Mouse (Mus musculus): ENCODE results near the gene Dusp19.

The Dusp19 gene

GRCm38 (mm10) chr2:80616854-80617737 lies at the start of gene Dusp19, which contains the start of gene Nup35:
Dusp19 (plus strand) TSS chr2:80617045.
Nup35 (plus strand) TSS chr2:80617236.
- DNase-seq = peak; percentile 91

DNA sequence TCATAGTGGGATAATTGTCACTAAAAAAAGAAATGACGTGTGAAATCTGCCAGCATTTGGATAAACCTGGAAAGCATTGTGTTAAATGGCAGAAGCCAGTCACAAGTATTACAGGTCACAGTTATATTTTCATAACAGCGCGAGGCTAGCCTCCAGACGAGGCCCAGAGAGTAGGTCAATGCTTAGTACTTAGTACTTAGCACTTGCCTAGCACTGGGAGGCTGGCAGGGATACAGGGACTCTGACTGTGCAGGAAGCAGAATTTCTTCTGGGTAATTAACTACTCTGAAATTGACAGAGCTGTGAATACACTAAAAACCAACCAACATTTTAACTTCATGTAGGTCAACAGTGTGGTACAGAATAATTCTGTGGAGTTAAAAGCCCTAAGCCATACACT lies 49.4 kb upstream of the Dusp19 start:
- DNase-seq = no peak

GRCm38 (mm10) chr2:80570656-80571055 lies 46.2 kb upstream of the Dusp19 start:
- no peak for DNase-seq

GRCm38 (mm10) chr2:80577286-80577685 lies 39.6 kb upstream of the Dusp19 start:
- DNase-seq = no peak

- DNase-seq = no peak
Observed at GRCm38 (mm10) chr2:80579253-80579891, 37.5 kb upstream of the Dusp19 start.

DNA sequence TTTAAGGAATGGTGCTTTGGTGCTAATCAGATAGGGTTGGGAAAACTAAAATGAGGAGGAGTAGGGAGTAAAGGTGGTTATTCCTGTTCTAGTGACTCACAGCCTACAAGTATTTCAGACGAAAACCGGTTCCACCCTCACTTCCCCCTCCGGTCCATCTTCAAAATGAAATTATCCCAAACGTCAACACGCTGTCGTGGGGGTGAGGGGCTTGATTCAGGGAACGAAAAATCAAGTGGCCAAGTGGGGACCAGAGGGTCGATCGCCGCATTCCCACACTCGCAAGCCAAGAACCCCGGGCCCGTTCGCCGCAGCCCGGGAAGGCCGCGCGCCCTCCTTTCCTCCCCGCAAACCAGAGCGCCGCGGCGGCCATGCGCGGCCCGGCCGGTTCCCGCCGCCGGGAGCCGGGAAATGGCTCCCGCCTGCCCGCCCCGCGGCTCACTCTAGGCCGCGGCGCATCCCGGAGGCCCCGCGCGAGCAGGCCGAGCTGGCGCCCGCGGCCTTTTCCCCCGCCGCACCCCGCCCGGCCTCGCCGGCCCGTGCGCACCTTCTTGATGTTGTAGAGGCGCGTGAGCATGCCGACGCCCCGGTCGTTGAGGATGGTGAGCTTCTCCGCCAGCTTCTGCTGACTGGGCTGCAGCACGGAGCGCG lies 36.4 kb upstream of the Dusp19 start:
- no peak for DNase-seq

DNA sequence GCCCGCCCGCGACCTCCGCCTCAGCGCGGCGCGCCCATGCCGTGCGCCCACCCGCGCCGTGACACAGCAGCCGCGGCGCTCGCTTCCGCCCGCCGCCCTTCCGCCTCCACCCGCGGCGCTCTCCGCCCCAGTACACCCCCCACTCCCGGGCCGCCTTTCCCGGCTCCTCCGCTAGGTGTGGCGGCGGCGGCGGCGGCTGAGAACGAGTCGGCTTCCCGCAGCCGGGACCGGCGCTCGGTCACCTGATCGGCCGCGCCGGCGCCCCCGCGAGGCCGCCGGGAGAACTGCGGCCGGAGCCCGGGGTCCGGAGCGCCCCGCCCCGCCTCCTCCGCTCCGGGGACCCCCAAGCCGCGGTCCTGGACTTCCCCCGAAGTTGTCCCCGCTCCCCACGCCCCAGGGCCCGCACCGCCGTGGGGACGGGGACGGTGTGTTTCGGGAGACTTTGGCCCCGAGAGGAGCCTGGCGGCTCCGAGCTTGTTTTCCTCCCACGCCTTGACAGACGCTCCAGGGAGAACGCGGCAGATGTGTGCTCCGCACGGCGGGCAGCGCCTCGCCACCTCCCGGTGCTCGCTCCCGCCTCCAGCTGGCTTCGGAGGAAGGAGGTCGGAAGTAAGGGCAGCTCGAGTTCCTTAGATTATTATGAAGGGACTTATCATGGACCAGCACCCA lies 35.7 kb upstream of the Dusp19 start, which contains the start of gene Nckap1:
Nckap1 (minus strand) TSS at position 338 of the 669 bp plus-strand sequence.
- DNase-seq = peak; percentile 90

- no peak for DNase-seq
Observed at GRCm38 (mm10) chr2:80582356-80582755, 34.5 kb upstream of the Dusp19 start.

DNA sequence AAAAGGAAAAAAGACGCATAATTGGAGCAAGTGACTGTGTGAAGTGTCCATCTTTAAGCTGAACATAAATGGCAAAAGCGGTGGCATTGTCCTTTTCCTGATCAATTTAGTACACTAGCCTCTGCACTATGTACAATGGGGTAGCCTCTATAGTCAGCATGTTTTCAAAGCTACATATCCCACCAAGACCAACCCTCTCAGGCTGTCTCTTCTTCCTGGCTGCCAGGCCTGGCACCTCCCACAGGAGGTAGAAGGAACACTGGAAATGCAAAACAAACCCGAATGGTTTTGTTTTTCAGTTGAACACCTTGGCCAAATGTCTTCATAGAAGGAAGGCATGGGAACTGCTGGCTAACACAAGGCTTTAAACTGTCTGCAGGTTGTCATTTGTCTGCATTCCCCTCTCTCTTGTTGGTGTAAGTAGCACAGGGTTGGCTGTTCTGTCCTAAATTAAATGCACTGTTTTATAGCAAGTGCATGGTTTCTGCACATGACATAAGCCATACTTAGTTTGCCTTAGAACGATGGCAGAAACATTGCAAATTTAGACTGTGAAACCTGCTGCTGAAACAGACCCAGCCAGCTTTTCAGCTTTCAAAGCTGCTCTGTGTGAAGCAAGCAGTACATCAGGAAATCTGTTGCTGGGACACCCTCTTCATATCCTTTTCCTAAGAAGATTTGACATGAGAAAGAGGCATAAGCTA lies 22.5 kb upstream of the Dusp19 start:
- DNase-seq = no peak

DNA sequence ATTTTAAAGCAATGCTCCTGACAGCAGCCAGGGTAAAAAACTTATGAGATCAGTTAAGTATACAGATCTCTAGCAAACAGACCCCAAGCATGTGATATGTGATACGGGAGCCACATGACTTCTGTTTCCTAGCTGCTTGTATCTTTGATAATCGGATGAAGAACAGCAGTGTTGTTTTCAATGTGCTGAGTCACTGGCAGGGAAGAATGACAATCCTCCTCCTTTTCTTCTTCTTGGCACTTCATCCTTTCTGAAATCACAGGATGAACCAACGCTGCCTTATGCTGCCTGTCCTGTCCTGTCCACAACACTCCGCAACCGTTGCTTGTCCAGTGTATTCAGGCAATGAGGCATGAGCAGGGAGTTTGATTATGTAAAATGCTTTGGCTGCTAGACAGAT lies 19.9 kb upstream of the Dusp19 start:
- no peak for DNase-seq

DNA sequence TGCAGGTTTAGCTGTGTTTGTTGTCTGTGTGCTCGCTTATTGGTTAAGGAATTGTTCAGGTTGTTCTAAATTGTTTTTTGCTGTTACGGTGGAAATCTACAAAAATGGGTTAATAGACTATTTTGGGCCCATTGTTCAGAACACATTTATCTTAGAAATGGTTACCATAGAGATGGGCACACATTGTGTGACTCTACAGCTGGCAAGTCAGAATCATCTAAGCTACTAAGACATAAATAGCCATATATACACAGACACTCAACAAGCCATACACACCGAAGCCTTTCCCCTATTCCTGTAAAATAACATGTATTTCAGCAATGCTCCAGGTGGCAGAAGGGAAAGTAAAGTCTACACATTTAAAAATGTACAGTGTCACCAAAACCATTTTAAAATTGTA lies 17.0 kb upstream of the Dusp19 start:
- DNase-seq = no peak

DNA sequence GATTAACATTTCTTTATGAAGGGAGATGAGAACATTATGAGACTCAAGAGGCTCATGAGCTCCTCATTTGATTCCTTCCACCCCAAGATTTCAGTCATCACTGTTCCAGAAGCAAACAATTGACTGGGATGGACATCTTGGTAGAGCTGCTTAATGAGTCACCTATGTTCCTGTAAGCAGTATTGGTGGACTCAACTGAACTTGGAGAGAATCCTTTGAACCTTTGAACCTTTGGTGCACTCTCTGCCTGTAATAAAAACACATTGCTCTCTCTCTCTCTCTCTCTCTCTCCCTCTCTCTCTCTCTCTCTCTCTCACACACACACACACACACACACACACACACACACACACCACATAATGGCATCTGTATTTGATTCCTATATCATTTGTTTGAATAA lies 16.2 kb upstream of the Dusp19 start:
- DNase-seq = no peak

DNA sequence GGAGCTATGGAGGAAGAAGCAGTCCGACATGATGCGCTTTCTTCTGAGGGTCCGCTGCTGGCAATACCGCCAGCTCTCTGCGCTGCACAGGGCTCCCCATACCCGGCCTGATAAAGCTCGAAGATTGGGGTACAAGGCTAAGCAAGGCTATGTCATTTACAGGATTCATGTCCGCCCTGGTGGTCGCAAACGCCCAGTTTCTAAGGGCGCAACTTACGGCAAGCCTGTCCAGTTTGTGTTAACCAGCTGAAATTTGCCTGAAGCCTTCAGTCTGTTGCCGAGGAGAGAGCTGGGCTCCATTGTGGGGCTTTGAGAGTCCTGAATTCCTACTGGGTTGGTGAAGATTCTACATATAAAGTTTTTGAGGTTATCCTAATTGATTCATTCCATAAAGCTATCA lies 14.1 kb upstream of the Dusp19 start:
- no peak for DNase-seq

DNA sequence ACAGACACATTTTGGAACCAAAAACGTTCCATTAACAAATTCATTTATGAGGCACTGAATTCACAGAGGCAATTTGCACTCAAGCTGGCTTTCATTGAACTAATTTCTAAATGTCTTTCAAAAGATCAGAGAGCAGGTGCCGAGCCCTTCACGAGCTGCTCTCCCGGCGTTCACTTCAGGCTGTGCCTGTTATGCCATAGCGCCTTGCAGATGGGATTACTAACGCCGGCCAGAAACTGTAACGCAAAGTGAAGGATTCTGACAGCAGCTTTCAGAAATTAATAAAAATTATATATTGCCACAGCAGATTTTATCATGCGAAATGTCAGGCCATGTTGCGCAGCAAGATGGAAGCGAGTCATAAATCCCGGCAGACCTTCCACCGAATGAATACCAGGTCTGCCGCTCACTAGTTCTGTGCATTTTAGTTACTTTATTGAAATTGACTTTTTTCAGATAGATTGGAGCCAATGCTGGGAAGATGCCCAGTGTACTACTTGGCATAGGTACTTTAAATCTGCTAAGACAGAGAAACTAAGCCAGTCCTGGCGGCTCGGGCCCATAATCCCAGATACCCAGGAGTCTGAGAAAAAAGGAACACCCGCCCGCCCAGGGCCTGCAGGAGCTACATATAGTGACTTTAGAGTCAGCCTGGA lies 12.9 kb upstream of the Dusp19 start:
- peak; percentile 58 for DNase-seq

DNA sequence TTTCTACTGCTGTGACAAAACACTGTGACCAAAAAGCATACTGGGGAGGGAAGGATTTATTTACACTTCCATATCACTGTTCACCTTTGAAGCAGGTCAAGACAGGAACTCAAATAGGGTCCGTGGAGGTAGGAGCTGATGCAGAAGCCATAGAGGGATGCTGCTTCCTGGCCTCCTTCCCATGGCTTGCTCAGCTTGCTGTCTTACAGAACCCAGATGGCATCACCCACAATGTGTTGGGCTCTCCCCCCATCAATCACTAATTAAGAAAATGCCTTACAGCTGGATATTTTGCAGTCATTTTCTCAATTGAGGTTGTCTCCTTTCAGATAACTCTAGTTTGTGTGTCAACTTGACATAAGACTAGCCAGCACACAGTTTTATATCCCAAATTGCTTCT lies 4.6 kb upstream of the Dusp19 start:
- DNase-seq = no peak

DNA sequence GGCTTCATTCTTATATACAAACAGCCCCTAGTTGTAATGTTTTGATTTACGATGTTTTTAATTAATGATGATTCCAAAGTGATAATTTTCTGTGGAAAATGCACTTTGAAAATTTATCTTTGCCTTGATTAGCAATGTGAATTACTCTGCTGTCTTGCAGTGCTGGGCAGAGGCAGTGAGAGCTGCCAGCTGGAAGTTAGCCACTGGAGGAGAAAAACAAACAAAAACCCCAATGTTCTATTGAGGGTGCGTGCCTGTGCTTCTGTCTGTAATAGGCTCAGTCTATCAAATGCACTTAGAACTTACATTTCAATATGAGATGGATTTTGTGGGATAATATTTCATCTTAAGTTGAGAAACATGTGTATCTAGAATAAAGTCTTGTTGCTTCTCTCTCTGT lies 4.0 kb upstream of the Dusp19 start:
- peak; percentile 51 for DNase-seq

DNA sequence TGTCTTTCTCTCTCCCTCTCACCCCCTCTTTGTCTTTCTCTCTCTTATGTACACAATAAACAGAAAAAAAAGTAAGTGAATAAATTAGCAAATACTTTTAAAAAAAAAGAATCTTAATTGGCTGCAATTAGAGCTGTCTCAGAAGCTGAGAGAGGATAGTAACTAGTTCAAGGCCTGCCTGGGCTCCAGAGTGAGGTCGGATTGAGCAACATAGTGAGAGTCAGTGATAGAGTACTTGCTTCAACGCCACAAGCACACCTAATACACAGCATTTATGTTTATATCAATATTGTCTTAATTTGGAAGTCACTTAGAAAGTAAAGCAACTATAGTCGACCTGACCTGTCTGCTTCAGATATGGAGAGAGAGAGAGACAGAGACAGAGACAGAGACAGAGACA lies 2.1 kb downstream of the Dusp19 start:
- DNase-seq = no peak

DNA sequence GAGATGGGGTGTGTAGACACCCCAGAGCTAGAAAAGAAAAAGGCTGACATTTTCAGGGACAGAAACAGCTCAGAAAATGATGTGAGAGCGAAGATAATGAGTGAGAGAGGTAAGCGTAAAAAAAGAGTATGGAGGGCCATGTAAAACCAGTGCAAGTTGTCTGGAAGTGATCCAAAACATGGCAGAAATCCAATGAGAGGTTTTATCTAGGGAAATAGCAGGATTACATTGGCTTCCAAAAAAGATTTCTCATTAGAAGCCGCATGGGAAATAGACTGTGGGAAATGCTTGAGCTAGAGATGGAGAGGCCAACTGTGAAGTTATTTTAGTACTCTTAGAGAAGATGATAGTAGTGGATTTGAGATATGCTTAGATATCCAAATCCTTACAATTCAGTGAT lies 5.1 kb downstream of the Dusp19 start:
- DNase-seq = no peak

GRCm38 (mm10) chr2:80624523-80624922 lies 7.7 kb downstream of the Dusp19 start:
- DNase-seq = no peak

DNA sequence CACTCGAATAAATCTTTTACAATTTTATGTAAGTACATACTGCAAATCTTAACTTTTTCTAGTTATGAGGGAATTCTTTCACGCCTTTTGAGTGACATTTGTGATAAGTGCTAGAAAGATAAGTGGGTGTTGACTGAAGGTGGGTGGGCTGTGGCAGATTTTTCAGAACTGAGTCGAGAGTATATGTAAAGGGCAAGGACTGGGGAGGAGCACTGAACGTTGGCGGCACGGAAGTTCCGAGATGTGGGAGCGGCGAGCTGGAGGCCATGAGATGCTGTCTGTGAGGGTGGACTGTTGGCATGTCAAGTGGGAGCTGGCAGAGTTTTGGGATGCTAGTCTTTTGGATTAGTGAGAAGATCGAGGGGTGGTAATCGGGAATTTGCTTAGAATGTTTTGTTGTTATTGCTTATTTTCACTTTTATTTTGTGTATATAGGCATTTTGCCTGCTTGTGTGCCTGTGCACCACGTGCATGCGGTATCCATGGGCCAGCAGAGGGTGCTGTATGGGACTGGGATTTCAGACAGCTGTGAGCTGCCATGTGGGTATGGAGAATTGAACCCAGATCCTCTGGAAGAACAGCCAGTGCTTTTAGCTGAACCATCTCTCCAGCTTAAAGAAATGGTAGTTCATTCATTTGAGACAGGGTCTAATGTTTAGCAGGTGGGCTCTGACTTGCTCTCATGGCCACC lies 15.6 kb downstream of the Dusp19 start:
- DNase-seq = no peak

Data from right cerebral cortex, postnatal 4 days (tissue).